Mouse (Mus musculus) hindbrain, postnatal 0 days (tissue): ENCODE data around the gene Adra1d. TPM values are rescaled to one million over a fixed set of nuclear protein-coding genes. Genes with fewer than 3 reads are reported as not detected.

Experiments used
- ATAC-seq: fragments of 200-750 bp; cut with Nextera tagmentation; 2 replicates; pipeline ENCODE4 v1.8.0; 2017; ENCODE audit warnings: mild to moderate bottlenecking, moderate TSS enrichment, moderate library complexity
- DNase-seq: peaks from one replicate; pipeline ENCODE4 v3.0.0-alpha.2; 2015; ENCODE audit warnings: low spot score
- H3K27ac ChIP-seq: fragments of 300-500 bp; sonication (generic); 2 replicates; pipeline ENCODE4 v1.5.1; 2014; ENCODE audit warnings: mild to moderate bottlenecking
- H3K27me3 ChIP-seq: fragments of 300-500 bp; sonication (generic); 2 replicates; pipeline ENCODE4 v1.6.1; 2014; ENCODE audit warnings: low read length, mixed read lengths; ENCODE audit not compliant: insufficient read depth
- H3K36me3 ChIP-seq: fragments of 300-500 bp; sonication (generic); 2 replicates; pipeline ENCODE4 v1.6.1; 2014; ENCODE audit warnings: low read length, mixed read lengths; ENCODE audit not compliant: insufficient read depth
- H3K4me1 ChIP-seq: fragments of 300-500 bp; sonication (generic); 2 replicates; pipeline ENCODE4 v1.6.1; 2014; ENCODE audit warnings: antibody characterized with exemption, low read length, mixed read lengths; ENCODE audit not compliant: insufficient read depth
- H3K4me2 ChIP-seq: fragments of 300-500 bp; sonication (generic); 2 replicates; pipeline ENCODE4 v1.6.1; 2014; ENCODE audit warnings: low read depth, mild to moderate bottlenecking, low read length, moderate library complexity, mixed read lengths
- H3K4me3 ChIP-seq: fragments of 300-500 bp; sonication (generic); 2 replicates; pipeline ENCODE4 v1.5.1; 2014; ENCODE audit warnings: low read length
- H3K9ac ChIP-seq: fragments of 300-500 bp; sonication (generic); replicated peaks from 2 replicates; pipeline ENCODE4 v1.6.1; 2014; ENCODE audit warnings: mild to moderate bottlenecking, low read length, moderate library complexity, mixed read lengths
- H3K9me3 ChIP-seq: fragments of 300-500 bp; sonication (generic); 2 replicates; pipeline ENCODE4 v1.6.1; 2016; ENCODE audit warnings: low read length, mixed read lengths
- CTCF ChIP-seq: IDR thresholded peaks from 2 replicates; pipeline ENCODE4 v1.5.1; 2016; ENCODE audit warnings: antibody characterized with exemption, control low read depth, low read depth
- WGBS: fragments of 180-500 bp; shearing (Covaris S2); extraction: QIAGEN DNeasy Blood & Tissue Kit; methylation state at CpG from one replicate; pipeline ENCODE4 v1.1.7; 2014; 5-methylcytosine and 5-hydroxymethylcytosine counted together
- polyA plus RNA-seq: library from polyadenylated mRNA; unstranded; fragments of >200 nt; fragmentation: Nextera tagmentation; extraction: Ambion mirVana; gene quantifications from 2 replicates; pipeline ENCODE4 v1.2.1, GENCODE M21; 2015
- total RNA-seq: library from RNA; depleted of rRNA; stranded (reverse); fragments of >200 nt; gene quantifications from 2 replicates; pipeline ENCODE4 v1.2.3, GENCODE M21; 2014

Adra1d gene
- total and polyA plus RNA-seq, 2 experiments from 2014 or later, result 0.84 to 5.1 TPM

DNA sequence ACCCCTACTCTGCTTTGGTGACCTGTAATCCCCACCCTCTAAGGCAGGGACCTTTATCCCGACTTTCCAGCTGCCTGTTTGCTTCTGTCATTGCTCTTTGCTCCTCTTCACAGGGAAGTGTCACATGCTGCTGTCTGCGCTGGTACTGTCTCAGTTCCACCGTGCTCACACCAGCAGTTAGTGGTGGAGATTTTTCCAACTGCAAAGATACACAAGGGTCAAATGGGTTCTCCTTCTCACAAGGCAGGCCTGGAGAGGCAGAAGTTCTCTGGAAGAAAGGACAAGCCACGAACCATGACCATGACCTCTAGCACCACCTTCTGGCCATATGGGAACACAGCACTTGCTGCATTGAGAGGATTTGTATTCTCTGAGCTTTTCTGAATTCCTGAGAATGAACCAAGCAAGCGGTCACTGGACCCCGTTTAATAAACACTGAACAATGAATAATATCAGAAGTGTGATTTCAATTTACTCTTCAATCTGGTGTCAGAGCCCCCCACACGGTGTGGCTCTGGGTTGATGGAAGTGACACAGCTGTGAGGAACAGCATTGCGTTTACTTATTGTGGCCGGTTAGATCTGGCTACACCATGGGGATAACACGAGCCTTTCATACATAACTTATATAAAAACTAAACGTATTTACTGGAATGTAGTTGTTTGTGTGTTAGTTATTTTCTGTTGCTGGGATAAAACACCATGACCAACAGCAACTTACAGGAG is 32.0 kb downstream of the Adra1d start:
- peak; percentile 64 for ATAC-seq
- DNase-seq, result peak; percentile 85
- Histone ChIP-seq H3K4me2 (no peak overlapping the region), H3K9me3 (no peaks in the 10 kb centered on the region), H3K4me1 (no peaks in the 10 kb centered on the region), H3K27ac (no peak overlapping the region), H3K27me3 (no peaks in the 10 kb centered on the region), H3K4me3 (no peak overlapping the region), H3K9ac (no peak overlapping the region), H3K36me3 (no peaks in the 10 kb centered on the region; the same call in 1 of the 2 replicates)
- 36% methylated on average over 11 of the region's 11 CpGs for WGBS
- peak; percentile 92 for TF ChIP-seq CTCF

GRCm38 (mm10) chr2:131527061-131527460 is 35.0 kb downstream of the Adra1d start:
- DNase-seq (peak; percentile 58), ATAC-seq (no peak)
- Histone ChIP-seq H3K4me1 (no peaks in the 10 kb centered on the region), H3K4me2 (no peak overlapping the region), H3K9me3 (no peaks in the 10 kb centered on the region), H3K9ac (no peak overlapping the region), H3K36me3 (peaks cover 5% of the 10 kb centered on the region; the same call in 1 of the 2 replicates), H3K4me3 (no peak overlapping the region), H3K27ac (no peak overlapping the region), H3K27me3 (no peaks in the 10 kb centered on the region)
- WGBS, result 54% methylated on average over 3 of the region's 3 CpGs
- TF ChIP-seq CTCF, result peak; percentile 70

DNA sequence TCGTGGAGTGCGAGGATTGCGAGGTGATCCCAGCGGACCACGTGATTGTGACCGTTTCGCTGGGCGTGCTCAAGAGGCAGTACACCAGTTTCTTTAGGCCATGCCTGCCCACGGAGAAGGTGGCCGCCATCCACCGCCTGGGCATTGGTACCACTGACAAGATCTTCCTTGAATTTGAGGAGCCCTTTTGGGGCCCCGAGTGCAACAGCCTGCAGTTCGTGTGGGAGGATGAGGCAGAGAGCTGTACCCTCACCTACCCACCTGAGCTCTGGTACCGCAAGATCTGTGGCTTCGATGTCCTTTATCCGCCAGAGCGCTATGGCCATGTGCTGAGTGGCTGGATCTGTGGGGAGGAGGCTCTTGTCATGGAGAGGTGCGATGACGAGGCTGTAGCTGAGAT is 41.3 kb downstream of the Adra1d start:
- DNase-seq (no peak), ATAC-seq (no peak)
- Histone ChIP-seq H3K27me3 (no peaks in the 10 kb centered on the region), H3K4me3 (no peak overlapping the region), H3K9me3 (no peaks in the 10 kb centered on the region), H3K4me2 (no peak overlapping the region), H3K36me3 (peaks cover 29% of the 10 kb centered on the region; the same call in 1 of the 2 replicates), H3K9ac (no peak overlapping the region), H3K27ac (no peak overlapping the region), H3K4me1 (no peaks in the 10 kb centered on the region)
- WGBS, result 96% methylated on average over 19 of the region's 19 CpGs
- TF ChIP-seq CTCF, result no peak

GRCm38 (mm10) chr2:131518790-131519189 is 43.3 kb downstream of the Adra1d start:
- Histone ChIP-seq H3K9ac (no peak overlapping the region), H3K36me3 (peaks cover 26% of the 10 kb centered on the region; the same call in 1 of the 2 replicates), H3K4me1 (no peaks in the 10 kb centered on the region), H3K27ac (no peak overlapping the region), H3K27me3 (no peaks in the 10 kb centered on the region), H3K4me3 (no peak overlapping the region), H3K4me2 (no peak overlapping the region), H3K9me3 (no peaks in the 10 kb centered on the region)
- ATAC-seq (no peak), DNase-seq (no peak)
- 64% methylated on average over 3 of the region's 3 CpGs for WGBS
- TF ChIP-seq CTCF, result no peak

DNA sequence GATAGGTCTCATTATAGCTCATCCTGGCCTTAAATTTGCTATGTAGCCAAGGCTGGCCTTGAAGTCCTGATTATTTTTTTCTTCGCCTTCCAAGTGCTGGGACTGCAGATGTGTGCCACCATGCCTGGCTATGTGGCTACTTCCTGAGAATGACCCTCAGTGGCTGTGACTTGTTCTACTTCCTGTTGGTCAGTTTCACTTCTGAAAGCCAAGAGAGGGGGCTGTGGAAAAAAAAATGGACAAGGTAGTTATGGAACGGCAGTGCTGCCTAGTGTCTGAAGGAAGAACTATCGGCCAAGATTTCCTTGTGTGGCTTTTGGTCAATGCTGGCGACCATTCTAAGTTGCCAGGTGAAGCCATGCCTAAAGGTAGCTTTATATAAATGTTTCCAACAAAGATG is 44.5 kb downstream of the Adra1d start:
- no peaks in the 10 kb centered on the region for H3K4me1 ChIP-seq
- H3K36me3 ChIP-seq, result peaks cover 26% of the 10 kb centered on the region; the same call in 1 of the 2 replicates
- TF ChIP-seq CTCF, result peak; percentile 27; the same call in 1 of the 2 replicates
- no peak overlapping the region for H3K9ac ChIP-seq
- WGBS, result 94% methylated on average over 4 of the region's 4 CpGs
- H3K4me2 ChIP-seq, result no peak overlapping the region
- no peak overlapping the region for H3K27ac ChIP-seq
- no peaks in the 10 kb centered on the region for H3K9me3 ChIP-seq
- H3K4me3 ChIP-seq, result no peak overlapping the region
- no peaks in the 10 kb centered on the region for H3K27me3 ChIP-seq
- DNase-seq, result no peak
- ATAC-seq, result no peak

- Histone ChIP-seq H3K9ac (no peak overlapping the region), H3K27me3 (no peaks in the 10 kb centered on the region), H3K27ac (no peak overlapping the region), H3K4me1 (0 out of 2 replicates have a peak, but pooled peaks cover 11% of the 10 kb centered on the region), H3K4me2 (no peak overlapping the region), H3K4me3 (no peak overlapping the region), H3K36me3 (peaks cover 9% of the 10 kb centered on the region; the same call in 1 of the 2 replicates), H3K9me3 (no peaks in the 10 kb centered on the region)
- DNase-seq, result no peak
- peak; percentile 22; the same call in 1 of the 2 replicates for TF ChIP-seq CTCF
- 85% methylated on average over 4 of the region's 4 CpGs for WGBS
- no peak for ATAC-seq
Measured at GRCm38 (mm10) chr2:131514055-131514621, 47.9 kb downstream of the Adra1d start.

GRCm38 (mm10) chr2:131513477-131513876 is 48.6 kb downstream of the Adra1d start:
- H3K27ac ChIP-seq, result no peak overlapping the region
- DNase-seq, result peak; percentile 43
- no peak overlapping the region for H3K4me3 ChIP-seq

More at GRCm38 (mm10) chr2:131513477-131513876, 48.6 kb downstream of the Adra1d start:
- peaks cover 9% of the 10 kb centered on the region; the same call in 1 of the 2 replicates for H3K36me3 ChIP-seq
- H3K4me2 ChIP-seq, result no peak overlapping the region
- no peaks in the 10 kb centered on the region for H3K27me3 ChIP-seq
- WGBS, result 19% methylated on average over 2 of the region's 2 CpGs
- no peaks in the 10 kb centered on the region for H3K9me3 ChIP-seq
- no peak overlapping the region for H3K9ac ChIP-seq
- no peak for TF ChIP-seq CTCF
- H3K4me1 ChIP-seq, result 0 out of 2 replicates have a peak, but pooled peaks cover 11% of the 10 kb centered on the region
- no peak for ATAC-seq
